Mouse (Mus musculus): Measurements from ENCODE around the gene Cs.
"Not testable (repeated sequence)": the region's sequence is repeated elsewhere in the genome, so short reads cannot be mapped to it uniquely, and the experiment has no call there.

Gene Cs

DNA sequence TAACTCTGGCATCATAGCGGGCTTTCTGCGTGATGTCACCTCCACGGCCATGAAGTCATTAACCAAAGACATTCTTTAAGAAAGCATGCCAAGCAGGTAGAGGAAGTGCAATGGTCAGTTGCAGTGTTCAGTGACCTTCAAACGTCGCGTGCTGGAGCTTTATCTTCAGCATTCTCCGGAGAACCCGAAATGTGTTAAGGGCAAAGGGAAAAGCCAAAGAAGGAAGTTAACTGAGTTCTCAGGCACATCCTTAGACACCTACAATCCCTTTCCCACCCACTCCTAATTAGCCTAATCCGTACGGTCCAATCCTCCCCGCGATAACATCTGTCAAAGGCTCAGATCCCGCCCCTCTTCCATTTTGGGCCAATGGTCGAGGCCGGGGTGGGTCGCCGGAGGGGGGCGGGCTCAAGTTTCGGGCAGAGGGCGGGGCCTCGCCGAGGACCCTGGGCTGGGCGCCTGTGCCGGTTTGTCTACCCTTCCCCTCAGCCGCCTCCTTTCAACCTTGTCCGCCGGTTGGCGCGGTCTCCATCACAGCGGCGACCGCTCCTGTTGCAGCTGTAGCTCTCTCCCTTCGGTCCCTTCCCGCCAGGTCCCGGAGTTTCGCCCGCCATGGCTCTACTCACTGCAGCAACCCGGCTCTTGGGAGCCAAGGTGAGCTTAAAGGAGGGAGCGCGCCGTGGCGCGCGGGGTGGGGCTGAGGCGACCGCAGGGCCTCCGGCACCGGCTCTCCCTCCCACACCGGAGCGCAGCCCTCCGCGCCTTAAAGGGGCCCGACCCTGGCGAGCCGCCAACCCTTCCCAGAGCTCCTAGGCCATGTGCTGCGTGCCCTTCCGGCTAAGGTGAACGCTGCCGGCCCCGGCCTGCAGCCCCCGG lies at the start of gene Cs:
Cs (plus strand) TSS at position 429 of the 876 bp plus-strand sequence.
- in situ Hi-C loops (cut with MboI; ENCODE audit: low sequenced_read_pairs), result no loop called here

GRCm38 (mm10) chr10:128290594-128290993 lies 46.9 kb upstream of the Cs start:
- in situ Hi-C loops (cut with MboI; ENCODE audit: low sequenced_read_pairs), result not testable (repeated sequence)

DNA sequence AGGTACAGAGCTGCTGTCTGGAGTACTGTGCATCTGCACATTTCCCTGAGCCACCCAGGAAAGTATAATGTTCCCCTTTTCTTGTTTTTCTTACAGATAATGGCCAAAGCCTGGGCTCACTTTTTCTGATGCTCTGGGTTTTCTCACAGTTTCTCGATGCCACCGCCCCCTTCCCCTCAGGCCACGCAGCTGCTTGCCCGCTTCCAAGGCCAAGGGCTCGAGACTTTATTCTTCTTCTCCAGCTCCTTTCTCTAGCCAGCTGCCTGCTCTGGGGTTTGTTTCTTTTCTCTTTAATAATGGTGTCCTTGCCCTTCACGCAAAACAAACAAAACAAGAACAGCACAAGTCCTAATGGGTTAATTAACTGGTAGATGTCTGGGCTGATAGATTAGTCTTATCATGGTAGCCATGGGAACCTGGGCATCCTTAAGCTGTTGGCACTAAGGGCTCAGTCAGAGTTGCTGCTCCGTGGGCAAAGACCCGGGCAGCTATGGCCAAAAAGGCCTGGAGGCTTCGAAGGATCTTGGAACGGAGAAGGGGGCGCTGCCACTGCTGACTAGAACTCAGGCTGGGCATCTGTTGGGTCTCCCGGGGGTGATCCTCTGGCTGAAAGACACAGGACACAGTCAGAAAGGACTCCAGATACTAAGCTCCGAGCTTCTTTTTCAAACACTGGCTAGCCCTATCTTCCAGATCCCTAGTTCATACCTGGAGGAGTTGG lies 41.0 kb upstream of the Cs start:
- in situ Hi-C loops (cut with MboI; ENCODE audit: low sequenced_read_pairs), result no loop called here

DNA sequence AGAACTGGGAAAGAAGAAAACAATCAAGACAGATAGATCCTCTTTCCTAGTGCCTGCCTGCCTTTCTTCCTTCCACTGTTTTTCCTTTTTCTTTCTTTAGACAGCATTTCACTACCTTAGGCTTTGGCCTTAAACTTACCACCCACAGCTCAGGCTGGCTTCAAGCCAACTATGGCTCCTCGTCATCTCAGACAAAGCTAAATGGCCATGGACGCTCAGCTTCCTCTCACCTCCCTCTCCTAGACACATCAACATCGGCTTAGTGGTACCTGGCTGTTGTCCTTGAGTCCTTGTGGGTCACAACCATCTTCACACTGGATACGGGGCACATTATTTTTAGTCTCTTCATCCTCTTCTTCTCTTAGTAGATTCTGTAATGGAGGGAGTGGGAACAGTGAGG lies 40.3 kb upstream of the Cs start:
- in situ Hi-C loops (cut with MboI; ENCODE audit: low sequenced_read_pairs), result no loop called here

DNA sequence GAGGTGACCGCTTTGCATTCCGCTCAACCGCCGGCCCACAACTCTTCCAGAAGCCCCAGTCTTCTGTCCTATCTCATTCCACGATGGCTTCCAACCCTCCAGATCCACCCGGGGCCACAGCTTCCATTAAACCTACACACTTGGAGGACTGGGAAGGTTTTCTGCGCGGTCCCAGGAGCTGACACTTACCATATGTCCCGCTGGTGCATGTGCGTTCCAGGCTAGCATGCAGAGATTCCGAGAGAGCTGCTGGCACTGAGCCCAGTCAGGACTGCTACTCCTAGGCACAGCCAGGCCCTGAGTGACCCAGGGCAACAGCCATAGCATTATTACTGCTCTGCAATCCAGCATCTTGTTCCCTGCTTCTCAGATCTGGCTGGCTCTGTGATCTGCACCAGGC lies 39.9 kb upstream of the Cs start:
- in situ Hi-C loops (cut with MboI; ENCODE audit: low sequenced_read_pairs), result no loop called here

DNA sequence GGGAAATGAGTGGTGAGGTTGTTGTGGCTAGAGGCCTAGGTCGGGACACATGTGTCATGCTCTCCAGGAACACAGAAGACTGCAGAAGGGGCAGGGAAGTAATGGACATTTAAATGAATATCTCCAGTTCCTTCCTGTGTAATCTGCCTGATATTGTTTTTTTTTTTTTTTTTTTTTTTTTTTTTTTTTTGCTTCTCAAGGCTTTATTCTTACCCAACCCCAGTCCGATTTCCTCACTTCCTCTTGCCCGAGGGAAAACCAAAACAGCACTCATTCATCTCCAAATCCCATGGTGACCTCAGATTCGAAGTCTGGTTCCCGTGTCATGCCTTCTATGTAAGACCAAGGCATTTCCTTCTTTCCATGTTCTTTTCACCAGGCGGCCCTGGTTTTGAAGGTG lies 39.3 kb upstream of the Cs start:
- in situ Hi-C loops (cut with MboI; ENCODE audit: low sequenced_read_pairs), result no loop called here

DNA sequence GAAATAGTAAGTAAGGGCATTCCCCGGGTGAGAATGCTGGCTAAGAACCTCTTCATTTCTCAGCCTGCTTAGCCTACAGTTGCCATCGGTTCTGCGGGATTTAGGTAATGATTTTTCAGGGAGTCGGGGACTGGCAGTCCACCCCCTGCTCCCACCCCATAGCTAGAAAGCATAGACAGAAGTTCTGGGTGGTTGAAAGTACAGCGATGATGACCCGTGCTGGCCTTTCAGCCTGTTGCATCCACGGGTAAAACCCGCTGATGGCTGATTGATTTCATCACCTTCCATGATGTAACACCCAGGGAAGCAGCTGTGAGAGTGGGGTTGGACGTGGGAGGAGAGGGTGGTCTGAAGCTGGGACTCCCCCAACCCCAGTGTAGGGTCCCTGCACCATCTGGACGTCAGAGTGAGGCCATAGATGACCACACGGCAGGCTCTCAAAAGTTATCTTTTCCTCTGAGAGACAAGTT lies 38.8 kb upstream of the Cs start, which contains the start of gene Il23a:
Il23a (minus strand) TSS at position 51 of the 470 bp plus-strand sequence.
- in situ Hi-C loops (cut with MboI; ENCODE audit: low sequenced_read_pairs), result no loop called here

DNA sequence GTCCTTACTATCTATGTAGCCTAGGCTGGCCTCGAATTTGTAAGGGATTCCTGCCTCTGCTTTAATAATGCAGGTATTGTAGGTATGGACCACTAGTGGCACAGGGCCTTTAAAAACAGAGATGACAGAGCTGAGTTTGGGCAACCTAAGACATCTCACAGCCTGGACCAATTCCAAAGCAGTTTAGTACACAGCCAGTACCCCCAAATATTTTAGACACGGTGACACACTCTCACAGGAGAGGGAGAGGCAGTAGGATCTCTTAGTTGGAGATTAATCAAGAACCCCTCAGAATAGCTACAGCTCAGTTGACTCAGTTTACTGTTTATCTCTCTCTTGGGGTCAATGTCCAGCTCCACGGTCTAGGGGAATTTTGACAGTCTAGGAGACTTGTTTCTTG lies 35.2 kb upstream of the Cs start:
- in situ Hi-C loops (cut with MboI; ENCODE audit: low sequenced_read_pairs), result no loop called here

- in situ Hi-C loops (cut with MboI; ENCODE audit: low sequenced_read_pairs), result no loop called here
These were observed 34.8 kb upstream of the Cs start for GRCm38 (mm10) chr10:128302785-128303125.

- in situ Hi-C loops (cut with MboI; ENCODE audit: low sequenced_read_pairs), result no loop called here
These were observed 34.2 kb upstream of the Cs start, which contains the start of gene Pan2 for GRCm38 (mm10) chr10:128303126-128304021. Pan2 (plus strand) TSS chr10:128303335.

DNA sequence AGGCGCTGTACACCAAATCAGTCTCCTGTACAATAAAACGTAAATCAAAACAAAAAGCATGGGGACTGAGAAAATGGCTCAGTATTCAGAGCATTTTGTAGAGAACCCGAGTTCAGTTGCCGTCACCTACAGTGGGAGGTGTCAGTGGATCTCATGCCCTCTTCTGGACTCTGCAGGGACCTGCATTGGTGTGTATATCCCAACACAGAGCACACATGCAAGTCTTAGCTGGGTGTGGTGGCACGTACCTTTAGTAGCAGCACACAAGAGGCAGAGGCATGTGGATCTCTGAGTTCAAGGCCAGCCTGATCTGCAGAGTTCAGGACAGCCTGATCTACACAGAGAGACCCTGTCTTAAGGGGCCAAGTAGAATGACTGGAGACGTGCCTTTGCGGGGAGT lies 27.9 kb upstream of the Cs start:
- in situ Hi-C loops (cut with MboI; ENCODE audit: low sequenced_read_pairs), result no loop called here

DNA sequence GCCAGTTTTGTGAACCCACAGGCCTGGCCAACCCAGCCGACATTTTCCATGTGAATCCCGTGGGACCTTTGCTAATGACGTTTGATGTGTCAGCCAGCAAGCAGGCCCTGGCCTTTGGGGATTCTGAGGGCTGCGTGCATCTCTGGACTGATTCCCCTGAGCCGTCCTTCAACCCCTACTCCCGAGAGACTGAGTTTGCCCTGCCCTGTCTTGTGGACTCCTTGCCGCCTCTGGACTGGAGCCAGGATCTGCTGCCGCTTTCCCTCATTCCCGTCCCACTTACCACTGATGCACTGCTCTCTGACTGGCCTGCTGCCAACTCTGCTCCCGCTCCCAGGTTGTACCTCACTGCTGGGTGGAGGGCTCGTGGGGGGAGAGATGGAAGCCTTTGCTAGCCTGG lies 27.4 kb upstream of the Cs start:
- in situ Hi-C loops (cut with MboI; ENCODE audit: low sequenced_read_pairs), result no loop called here

- in situ Hi-C loops (cut with MboI; ENCODE audit: low sequenced_read_pairs), result no loop called here
These were observed 26.6 kb upstream of the Cs start for GRCm38 (mm10) chr10:128310902-128311301.

DNA sequence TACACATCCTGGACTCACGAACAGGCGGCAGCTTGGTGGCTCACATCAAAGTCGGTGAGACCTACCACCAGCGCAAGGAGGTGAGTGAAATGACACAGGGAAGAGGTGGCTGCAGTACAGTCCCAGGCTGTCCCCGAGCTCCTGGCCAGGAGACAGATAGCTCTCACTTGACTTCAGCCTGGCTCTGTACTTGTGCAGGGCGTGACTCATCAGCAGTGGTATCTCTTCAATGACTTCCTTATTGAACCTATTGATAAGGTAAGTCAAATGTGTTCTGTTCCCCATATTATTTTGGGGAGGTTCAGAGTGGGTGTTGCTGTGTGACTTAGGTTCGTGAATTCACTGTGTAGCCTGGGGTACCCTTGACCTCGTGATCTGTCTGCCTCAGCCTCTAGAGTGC lies 22.0 kb upstream of the Cs start:
- in situ Hi-C loops (cut with MboI; ENCODE audit: low sequenced_read_pairs), result no loop called here

DNA sequence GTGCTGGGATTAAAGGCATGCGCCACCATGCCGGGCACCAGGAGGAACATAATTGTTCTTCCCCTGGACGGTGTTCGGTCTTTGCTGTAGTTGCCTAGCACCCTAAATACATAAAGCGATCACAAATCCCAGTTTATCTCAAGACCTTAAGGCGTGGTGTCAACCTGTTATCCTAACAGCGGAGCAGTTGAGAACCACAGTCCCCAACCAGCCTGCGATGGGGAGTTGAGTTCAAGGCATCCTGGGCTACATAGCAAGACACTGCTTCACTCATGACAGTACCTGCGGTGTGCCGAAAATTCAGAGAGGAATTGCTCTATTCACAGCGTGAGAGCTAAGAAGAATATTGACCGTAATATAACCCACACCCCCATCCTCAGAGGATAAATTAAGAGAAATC lies 15.9 kb upstream of the Cs start:
- in situ Hi-C loops (cut with MboI; ENCODE audit: low sequenced_read_pairs), result no loop called here

DNA sequence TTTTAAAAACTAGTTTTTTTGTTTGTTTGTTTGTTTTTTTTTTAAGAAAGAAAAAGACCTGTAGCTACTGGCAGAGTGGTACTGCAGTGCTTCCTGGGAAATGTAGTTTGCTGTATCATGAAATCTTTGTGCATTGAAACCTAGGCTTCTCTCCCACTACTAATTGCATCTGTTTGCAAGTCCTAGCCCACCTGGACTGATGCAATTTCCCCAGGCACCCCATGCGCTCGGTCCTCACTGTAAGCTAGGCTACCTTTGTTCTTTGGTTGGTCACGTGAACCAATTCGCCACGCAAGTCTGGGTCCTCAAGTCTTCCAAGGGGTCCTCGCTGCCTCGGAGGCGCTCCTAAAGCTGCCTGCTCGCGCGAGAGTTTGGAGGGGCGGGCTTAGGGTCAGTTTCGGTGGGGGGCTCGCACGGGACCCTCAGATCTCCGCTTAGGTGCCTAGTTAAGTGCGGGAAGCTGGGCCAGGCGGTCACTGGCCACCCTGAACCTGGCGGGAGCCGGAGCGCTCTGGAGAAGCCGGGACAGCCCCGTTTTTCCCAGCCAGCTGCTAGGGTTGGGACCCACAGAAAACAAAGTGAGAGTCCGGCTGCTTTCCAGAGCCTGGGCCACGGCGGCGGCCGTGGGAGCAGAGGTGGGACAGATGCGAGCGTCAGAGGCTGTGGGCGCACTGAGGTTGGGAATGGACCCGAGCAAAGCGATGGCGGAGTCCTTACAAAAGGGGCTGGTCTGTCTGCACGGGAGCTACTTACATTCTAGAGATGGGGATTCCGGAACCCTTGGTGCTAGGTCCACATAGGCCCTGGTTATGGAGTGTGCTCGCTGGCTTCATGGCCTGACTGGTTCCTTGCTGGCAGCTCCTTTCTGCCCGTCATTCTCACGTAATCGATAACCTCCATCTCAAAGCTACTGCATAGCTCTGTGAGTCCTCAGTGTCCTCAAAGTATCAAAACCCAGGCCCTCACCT lies 15.1 kb upstream of the Cs start, which contains the start of gene Cnpy2:
Cnpy2 (plus strand) TSS at position 319 of the 968 bp plus-strand sequence.
- in situ Hi-C loops (cut with MboI; ENCODE audit: low sequenced_read_pairs), result no loop called here

DNA sequence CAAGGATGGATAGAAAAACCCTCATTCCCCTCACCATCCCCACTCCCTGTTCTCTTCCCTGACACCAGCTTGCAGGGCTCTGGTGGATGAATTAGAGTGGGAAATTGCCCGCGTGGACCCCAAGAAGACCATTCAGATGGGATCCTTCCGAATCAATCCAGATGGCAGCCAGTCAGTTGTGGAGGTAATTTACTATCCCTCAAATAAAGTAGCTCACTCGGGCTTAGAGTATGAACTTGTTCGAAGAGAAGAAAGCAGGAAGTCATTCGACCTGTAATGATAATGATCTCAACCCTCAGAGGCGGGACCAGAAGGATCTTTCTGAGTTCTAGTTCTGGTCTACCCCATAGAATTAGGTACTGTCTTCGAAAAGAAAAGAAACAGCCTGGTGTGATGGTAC lies 14.0 kb upstream of the Cs start:
- in situ Hi-C loops (cut with MboI; ENCODE audit: low sequenced_read_pairs), result no loop called here

GRCm38 (mm10) chr10:128326825-128327224 lies 10.7 kb upstream of the Cs start:
- in situ Hi-C loops (cut with MboI; ENCODE audit: low sequenced_read_pairs), result no loop called here

GRCm38 (mm10) chr10:128327610-128328009 lies 9.9 kb upstream of the Cs start:
- in situ Hi-C loops (cut with MboI; ENCODE audit: low sequenced_read_pairs), result no loop called here

All from CH12F3 (cell line).